Mouse (Mus musculus): ENCODE data around the gene Ttc39a. TPM values are rescaled to one million over a fixed set of nuclear protein-coding genes. Genes with fewer than 3 reads are reported as not detected.

Gene Ttc39a
- polyA plus RNA-seq, 1 experiment from 2014 or later, result 4.8 TPM

- H3K4me3 ChIP-seq (ENCODE audit: low read length), result no peak overlapping the region
- 90% methylated on average over 1 of the region's 1 CpGs for WGBS
These were observed 27.8 kb downstream of the Ttc39a start for GRCm38 (mm10) chr4:109434256-109434655.

GRCm38 (mm10) chr4:109437913-109438878 is 31.8 kb downstream of the Ttc39a start:
- no peaks in the 10 kb centered on the region for H3K9me3 ChIP-seq (ENCODE audit: low read length)
- ATAC-seq (ENCODE audit: low FRiP score, low TSS enrichment), result peak; percentile 71; the same call in 1 of the 2 replicates
- WGBS, result 44% methylated on average over 9 of the region's 9 CpGs
- H3K4me3 ChIP-seq (ENCODE audit: low read length), result no peak overlapping the region
- no peak overlapping the region for H3K4me2 ChIP-seq (replicated peaks; ENCODE audit: low read depth, low read length)
- H3K9ac ChIP-seq (replicated peaks; ENCODE audit: low read length), result no peak overlapping the region
- no peaks in the 10 kb centered on the region for H3K27me3 ChIP-seq (ENCODE audit: insufficient read depth, low read length)
- H3K4me1 ChIP-seq (ENCODE audit: insufficient read depth, low read length), result peaks cover 4% of the 10 kb centered on the region; the same call in 1 of the 2 replicates
- H3K27ac ChIP-seq (ENCODE audit: low read length), result no peak overlapping the region
- H3K36me3 ChIP-seq (ENCODE audit: insufficient read depth, low read length), result no peaks in the 10 kb centered on the region

More at GRCm38 (mm10) chr4:109434256-109434655, 27.8 kb downstream of the Ttc39a start:
- H3K9me3 ChIP-seq (ENCODE audit: low read length), result no peaks in the 10 kb centered on the region
- H3K27me3 ChIP-seq (ENCODE audit: insufficient read depth, low read length), result no peaks in the 10 kb centered on the region
- ATAC-seq (ENCODE audit: low FRiP score, low TSS enrichment), result no peak
- no peak overlapping the region for H3K4me2 ChIP-seq (replicated peaks; ENCODE audit: low read depth, low read length)
- H3K4me1 ChIP-seq (ENCODE audit: insufficient read depth, low read length), result peaks cover 3% of the 10 kb centered on the region; the same call in 1 of the 2 replicates
- H3K9ac ChIP-seq (replicated peaks; ENCODE audit: low read length), result no peak overlapping the region
- no peaks in the 10 kb centered on the region for H3K36me3 ChIP-seq (ENCODE audit: insufficient read depth, low read length)
- H3K27ac ChIP-seq (ENCODE audit: low read length), result no peak overlapping the region

GRCm38 (mm10) chr4:109439101-109439500 is 32.7 kb downstream of the Ttc39a start:
- no peaks in the 10 kb centered on the region for H3K27me3 ChIP-seq (ENCODE audit: insufficient read depth, low read length)
- no peak overlapping the region for H3K4me3 ChIP-seq (ENCODE audit: low read length)
- no peaks in the 10 kb centered on the region for H3K36me3 ChIP-seq (ENCODE audit: insufficient read depth, low read length)
- no peak overlapping the region for H3K27ac ChIP-seq (ENCODE audit: low read length)
- H3K4me2 ChIP-seq (replicated peaks; ENCODE audit: low read depth, low read length), result no peak overlapping the region
- H3K9me3 ChIP-seq (ENCODE audit: low read length), result no peaks in the 10 kb centered on the region
- no peak overlapping the region for H3K9ac ChIP-seq (replicated peaks; ENCODE audit: low read length)
- peaks cover 4% of the 10 kb centered on the region; the same call in 1 of the 2 replicates for H3K4me1 ChIP-seq (ENCODE audit: insufficient read depth, low read length)
- ATAC-seq (ENCODE audit: low FRiP score, low TSS enrichment), result no peak
- WGBS, result 73% methylated on average over 8 of the region's 8 CpGs

GRCm38 (mm10) chr4:109439825-109440248 is 33.4 kb downstream of the Ttc39a start:
- WGBS, result 73% methylated on average over 3 of the region's 3 CpGs

GRCm38 (mm10) chr4:109440381-109440780 is 34.0 kb downstream of the Ttc39a start:
- H3K9me3 ChIP-seq (ENCODE audit: low read length), result no peaks in the 10 kb centered on the region
- peaks cover 4% of the 10 kb centered on the region; the same call in 1 of the 2 replicates for H3K4me1 ChIP-seq (ENCODE audit: insufficient read depth, low read length)
- no peaks in the 10 kb centered on the region for H3K36me3 ChIP-seq (ENCODE audit: insufficient read depth, low read length)
- no peak overlapping the region for H3K4me3 ChIP-seq (ENCODE audit: low read length)
- ATAC-seq (ENCODE audit: low FRiP score, low TSS enrichment), result no peak
- H3K27ac ChIP-seq (ENCODE audit: low read length), result no peak overlapping the region
- no peaks in the 10 kb centered on the region for H3K27me3 ChIP-seq (ENCODE audit: insufficient read depth, low read length)
- 94% methylated on average over 5 of the region's 5 CpGs for WGBS
- no peak overlapping the region for H3K4me2 ChIP-seq (replicated peaks; ENCODE audit: low read depth, low read length)
- no peak overlapping the region for H3K9ac ChIP-seq (replicated peaks; ENCODE audit: low read length)

More at GRCm38 (mm10) chr4:109439825-109440248, 33.4 kb downstream of the Ttc39a start:
- Histone ChIP-seq H3K9me3 (ENCODE audit: low read length) (no peaks in the 10 kb centered on the region), H3K4me1 (ENCODE audit: insufficient read depth, low read length) (peaks cover 4% of the 10 kb centered on the region; the same call in 1 of the 2 replicates), H3K9ac (replicated peaks; ENCODE audit: low read length) (no peak overlapping the region), H3K4me3 (ENCODE audit: low read length) (no peak overlapping the region), H3K36me3 (ENCODE audit: insufficient read depth, low read length) (no peaks in the 10 kb centered on the region), H3K27ac (ENCODE audit: low read length) (no peak overlapping the region), H3K27me3 (ENCODE audit: insufficient read depth, low read length) (no peaks in the 10 kb centered on the region), H3K4me2 (replicated peaks; ENCODE audit: low read depth, low read length) (no peak overlapping the region)
- no peak for ATAC-seq (ENCODE audit: low FRiP score, low TSS enrichment)

GRCm38 (mm10) chr4:109441000-109441399 is 34.6 kb downstream of the Ttc39a start:
- Histone ChIP-seq H3K4me2 (replicated peaks; ENCODE audit: low read depth, low read length) (no peak overlapping the region), H3K9ac (replicated peaks; ENCODE audit: low read length) (no peak overlapping the region), H3K9me3 (ENCODE audit: low read length) (no peaks in the 10 kb centered on the region), H3K4me1 (ENCODE audit: insufficient read depth, low read length) (peaks cover 4% of the 10 kb centered on the region; the same call in 1 of the 2 replicates), H3K36me3 (ENCODE audit: insufficient read depth, low read length) (no peaks in the 10 kb centered on the region), H3K27ac (ENCODE audit: low read length) (no peak overlapping the region), H3K4me3 (ENCODE audit: low read length) (no peak overlapping the region), H3K27me3 (ENCODE audit: insufficient read depth, low read length) (no peaks in the 10 kb centered on the region)
- peak; percentile 49 for ATAC-seq (ENCODE audit: low FRiP score, low TSS enrichment)
- 63% methylated on average over 3 of the region's 3 CpGs for WGBS

GRCm38 (mm10) chr4:109442126-109442525 is 35.7 kb downstream of the Ttc39a start:
- H3K4me1 ChIP-seq (ENCODE audit: insufficient read depth, low read length), result peaks cover 4% of the 10 kb centered on the region; the same call in 1 of the 2 replicates
- no peak overlapping the region for H3K9ac ChIP-seq (replicated peaks; ENCODE audit: low read length)
- no peak overlapping the region for H3K4me2 ChIP-seq (replicated peaks; ENCODE audit: low read depth, low read length)
- no peaks in the 10 kb centered on the region for H3K9me3 ChIP-seq (ENCODE audit: low read length)
- ATAC-seq (ENCODE audit: low FRiP score, low TSS enrichment), result no peak
- no peaks in the 10 kb centered on the region for H3K36me3 ChIP-seq (ENCODE audit: insufficient read depth, low read length)
- H3K27ac ChIP-seq (ENCODE audit: low read length), result no peak overlapping the region
- 87% methylated on average over 7 of the region's 7 CpGs for WGBS
- no peak overlapping the region for H3K4me3 ChIP-seq (ENCODE audit: low read length)
- H3K27me3 ChIP-seq (ENCODE audit: insufficient read depth, low read length), result no peaks in the 10 kb centered on the region

- Histone ChIP-seq H3K4me2 (replicated peaks; ENCODE audit: low read depth, low read length) (no peak overlapping the region), H3K36me3 (ENCODE audit: insufficient read depth, low read length) (no peaks in the 10 kb centered on the region), H3K27me3 (ENCODE audit: insufficient read depth, low read length) (no peaks in the 10 kb centered on the region), H3K9me3 (ENCODE audit: low read length) (no peaks in the 10 kb centered on the region), H3K4me3 (ENCODE audit: low read length) (no peak overlapping the region), H3K4me1 (ENCODE audit: insufficient read depth, low read length) (peaks cover 4% of the 10 kb centered on the region; the same call in 1 of the 2 replicates), H3K27ac (ENCODE audit: low read length) (no peak overlapping the region), H3K9ac (replicated peaks; ENCODE audit: low read length) (no peak overlapping the region)
- ATAC-seq (ENCODE audit: low FRiP score, low TSS enrichment), result no peak
- whole genome bisulfite sequencing, result 81% methylated on average over 4 of the region's 4 CpGs
These were observed 36.2 kb downstream of the Ttc39a start for GRCm38 (mm10) chr4:109442649-109443048.

GRCm38 (mm10) chr4:109444471-109444870 is 38.0 kb downstream of the Ttc39a start:
- Histone ChIP-seq H3K4me1 (ENCODE audit: insufficient read depth, low read length) (peaks cover 4% of the 10 kb centered on the region; the same call in 1 of the 2 replicates), H3K4me3 (ENCODE audit: low read length) (no peak overlapping the region), H3K36me3 (ENCODE audit: insufficient read depth, low read length) (0 out of 2 replicates have a peak, but pooled peaks cover 5% of the 10 kb centered on the region), H3K9me3 (ENCODE audit: low read length) (no peaks in the 10 kb centered on the region), H3K27ac (ENCODE audit: low read length) (no peak overlapping the region), H3K4me2 (replicated peaks; ENCODE audit: low read depth, low read length) (no peak overlapping the region), H3K9ac (replicated peaks; ENCODE audit: low read length) (no peak overlapping the region), H3K27me3 (ENCODE audit: insufficient read depth, low read length) (no peaks in the 10 kb centered on the region)
- no peak for ATAC-seq (ENCODE audit: low FRiP score, low TSS enrichment)
- WGBS, result 75% methylated on average over 6 of the region's 6 CpGs
